Mouse (Mus musculus) megakaryocyte progenitor cell, adult 5-6 weeks (primary cell): ENCODE data around the gene Rnaseh2c. TPM values are rescaled to one million over a fixed set of nuclear protein-coding genes. Genes with fewer than 3 reads are reported as not detected.

Experiments used
- ATAC-seq: replicated peaks from 2 replicates; pipeline ENCODE4 v1.8.0; 2016; ENCODE audit warnings: mild to moderate bottlenecking, moderate TSS enrichment, inconsistent platforms; ENCODE audit not compliant: poor library complexity
- total RNA-seq, 2 experiments: library from RNA; stranded (forward) in 1 of 2; stranded (reverse) in 1 of 2; fragments of 157-497, 149-512 nt in 1 of 2; fragments of 200-1000 nt in 1 of 2; gene quantifications; 2 replicates each; pipeline versions ENCODE4 v1.2.3 to v1.2.4; 2015 to 2017

The Rnaseh2c gene
- total RNA-seq, 2 experiments from 2014 or later: 80.3 to 112 TPM

DNA sequence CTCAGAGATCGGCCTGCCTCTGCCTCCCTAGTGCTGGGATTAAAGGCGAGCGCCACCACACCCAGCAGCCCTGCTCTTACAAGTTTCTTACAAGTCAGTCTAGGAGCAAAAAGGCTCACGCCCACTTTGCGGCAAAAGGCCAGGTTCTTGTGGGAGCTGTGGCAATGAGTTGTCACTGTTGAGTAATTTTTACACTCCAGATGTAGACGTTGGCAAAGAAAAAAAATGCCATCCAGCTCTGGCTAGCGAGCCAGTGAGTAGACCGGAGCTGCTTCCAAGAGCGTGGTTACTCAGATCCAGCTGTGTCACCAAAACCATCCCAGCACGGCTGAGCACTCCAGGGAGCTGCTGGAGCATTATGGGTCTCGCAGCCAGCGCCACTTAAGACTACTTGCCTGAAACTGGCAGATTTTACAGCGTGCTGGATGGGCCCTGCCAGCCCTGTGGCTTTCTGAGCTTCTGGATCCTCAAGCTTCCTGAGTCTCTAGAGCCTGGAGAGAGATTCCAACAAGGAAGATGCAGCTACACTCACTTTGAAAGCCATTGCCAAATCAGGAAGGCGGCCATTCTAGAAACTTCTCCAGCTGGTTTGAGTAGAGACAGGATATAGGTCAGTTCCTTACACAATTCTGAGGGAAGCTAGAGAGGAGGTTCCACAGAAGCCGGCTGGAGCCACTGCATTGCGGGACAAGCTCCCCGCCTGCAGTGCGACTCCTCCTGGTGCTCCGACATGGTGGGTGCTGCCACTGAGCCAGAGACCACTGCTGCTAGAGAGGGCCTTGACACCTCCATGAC, 29.1 kb upstream of the Rnaseh2c start:
- ATAC-seq: peak; percentile 32

DNA sequence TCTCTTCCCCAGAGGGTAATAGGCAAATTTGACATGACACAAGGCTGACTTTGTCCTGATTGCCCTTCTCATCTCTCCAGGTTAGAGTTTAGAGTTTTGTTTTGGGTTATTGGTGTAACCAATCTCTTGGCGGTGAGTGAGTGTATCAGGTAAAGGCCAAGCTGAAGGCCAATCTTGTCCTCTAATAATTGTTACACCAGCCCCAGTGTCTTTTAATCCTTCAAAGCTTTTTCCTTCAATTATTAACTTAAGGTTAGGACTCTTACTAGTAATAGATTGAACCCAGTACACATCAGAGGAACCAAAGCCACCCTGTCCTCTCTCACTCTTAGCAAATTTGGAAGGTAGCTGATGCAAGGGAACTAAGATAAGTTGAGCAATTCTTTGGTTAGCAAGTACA, 26.3 kb upstream of the Rnaseh2c start:
- no peak for ATAC-seq

DNA sequence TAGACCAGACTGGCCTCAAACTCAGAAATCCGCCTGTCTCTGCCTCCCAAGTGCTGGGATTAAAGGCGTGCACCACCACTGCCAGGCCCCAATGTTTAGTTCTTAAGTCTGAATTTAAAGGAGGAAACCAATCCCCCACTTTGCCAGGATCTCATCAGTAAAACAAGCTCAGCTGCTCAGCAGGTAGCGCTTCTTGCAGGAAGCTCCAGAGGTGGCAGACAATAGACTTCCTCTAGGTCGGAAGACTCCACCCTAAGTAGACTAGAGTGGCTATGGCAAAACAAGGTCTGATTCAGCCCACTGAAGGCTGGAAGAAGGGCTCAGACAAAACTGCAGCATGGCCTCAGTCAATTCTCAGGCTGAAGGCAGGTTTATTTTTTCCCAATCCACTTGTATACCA, 21.7 kb upstream of the Rnaseh2c start:
- no peak for ATAC-seq

DNA sequence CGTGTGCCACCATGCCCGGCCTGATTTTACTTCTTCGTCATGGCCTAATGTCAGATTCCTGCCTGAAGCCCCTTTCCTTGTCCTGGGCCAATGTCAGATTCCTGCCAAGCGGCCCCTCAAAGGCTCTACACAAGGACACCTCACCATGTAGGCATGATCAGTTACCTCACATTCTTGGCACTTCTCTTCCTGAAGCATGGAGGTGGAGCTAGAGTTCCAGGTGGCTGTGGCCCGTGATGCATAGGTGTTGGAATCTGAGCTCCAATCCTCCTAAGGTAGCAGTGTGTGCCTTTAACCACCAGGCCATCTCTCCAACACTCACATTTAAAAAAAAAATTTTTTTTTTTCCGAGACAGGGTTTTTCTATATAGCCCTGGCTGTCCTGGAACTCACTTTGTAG, 20.9 kb upstream of the Rnaseh2c start:
- no peak for ATAC-seq

DNA sequence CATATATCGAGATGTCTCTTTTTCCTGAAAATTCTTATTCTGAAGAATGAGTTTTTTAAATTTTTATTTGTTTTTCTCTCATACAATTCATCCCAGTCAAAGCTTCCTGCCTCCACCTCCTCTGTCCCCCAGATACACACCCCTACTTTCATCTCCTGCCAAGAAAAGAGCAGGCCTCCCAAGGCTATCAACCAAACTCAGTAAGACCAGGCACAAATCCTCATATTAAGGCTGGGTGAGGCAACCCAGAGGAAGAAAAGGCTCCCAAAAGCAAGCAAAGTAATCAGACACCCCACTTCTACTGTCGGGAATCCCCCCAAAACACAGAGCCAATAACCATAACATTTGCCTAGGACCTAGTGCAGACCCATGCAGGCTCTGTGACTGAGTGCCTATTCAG, 19.7 kb upstream of the Rnaseh2c start:
- ATAC-seq: no peak

DNA sequence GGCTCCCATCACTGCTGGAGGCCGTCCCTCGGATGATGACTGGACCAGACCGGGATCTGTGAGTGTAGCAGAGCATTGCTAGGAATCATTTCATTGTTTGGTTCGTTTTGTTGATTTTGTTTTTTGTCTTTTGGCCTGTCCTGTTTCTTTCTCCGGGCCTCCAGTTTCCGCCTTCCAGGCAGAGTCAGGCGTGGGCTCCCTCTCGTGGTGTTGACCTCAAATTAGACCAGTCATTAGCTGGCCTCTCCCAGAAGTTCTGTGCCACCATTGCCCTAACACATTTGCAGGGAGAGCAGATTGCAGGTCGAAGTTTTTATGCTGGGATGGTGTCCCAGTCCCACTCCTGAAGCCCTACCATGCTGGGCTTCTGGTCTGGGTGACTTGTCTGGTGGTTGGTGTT, 12.5 kb upstream of the Rnaseh2c start:
- ATAC-seq: no peak

DNA sequence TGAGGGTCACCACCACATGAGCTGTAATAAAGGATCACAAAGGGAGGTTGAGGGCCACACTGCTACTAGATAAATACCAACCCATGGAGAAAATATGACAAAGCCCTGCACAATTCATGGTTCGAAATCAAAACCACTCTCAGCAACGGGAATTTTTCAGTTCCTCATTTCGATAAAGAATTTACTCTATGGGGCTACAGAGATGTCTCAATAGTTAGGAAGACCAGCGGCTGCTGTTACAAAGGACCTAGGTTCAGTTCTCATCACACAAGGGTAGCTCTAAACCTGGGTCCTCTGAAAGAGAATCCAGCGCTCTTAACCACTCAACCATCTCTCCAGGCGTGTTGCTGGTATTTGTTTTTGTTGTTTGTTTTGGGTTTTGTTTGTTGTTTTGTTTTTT, 9.8 kb upstream of the Rnaseh2c start:
- 0 out of 2 replicates have a peak, but pooled peaks have one; percentile 29 for ATAC-seq

DNA sequence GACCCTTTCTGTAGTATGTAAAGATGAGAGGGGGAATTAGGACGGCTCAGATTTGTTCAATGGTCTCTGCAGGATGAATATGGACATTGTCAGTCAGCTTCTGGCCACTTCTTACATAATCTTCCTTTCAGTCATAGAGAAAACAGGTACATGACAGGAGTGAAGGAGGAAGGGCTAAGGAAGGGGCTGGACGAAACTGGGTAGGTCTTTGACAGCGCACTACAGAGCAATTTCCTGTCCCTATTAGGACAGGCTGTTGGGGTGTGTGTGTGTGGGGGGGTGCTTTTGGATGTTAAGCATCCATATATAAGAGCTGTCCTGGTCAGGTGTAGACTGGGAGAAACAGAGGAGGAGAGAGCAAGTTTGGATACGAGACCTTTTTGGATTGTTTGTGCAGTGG, 2.4 kb upstream of the Rnaseh2c start:
- 0 out of 2 replicates have a peak, but pooled peaks have one; percentile 32 for ATAC-seq

DNA sequence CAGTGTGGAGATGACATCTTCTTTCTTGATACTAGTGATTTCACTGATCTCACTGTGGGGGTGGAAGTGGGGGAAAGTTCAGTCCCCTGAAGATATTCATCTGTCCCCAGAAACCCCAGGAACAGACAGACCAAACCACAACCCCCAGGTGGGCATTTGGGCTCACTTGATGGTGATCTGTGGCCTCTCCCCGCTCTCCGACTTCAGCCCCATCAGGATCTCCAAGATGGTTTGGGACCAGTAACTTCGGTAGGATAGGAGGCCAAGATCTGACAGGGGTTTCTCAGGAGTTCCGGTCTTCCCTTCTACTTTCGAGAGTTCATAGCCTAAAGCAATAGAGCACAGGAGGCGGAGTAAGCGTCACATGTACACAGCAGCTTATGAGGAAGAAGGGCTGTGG, 2.0 kb downstream of the Rnaseh2c start:
- ATAC-seq: no peak

DNA sequence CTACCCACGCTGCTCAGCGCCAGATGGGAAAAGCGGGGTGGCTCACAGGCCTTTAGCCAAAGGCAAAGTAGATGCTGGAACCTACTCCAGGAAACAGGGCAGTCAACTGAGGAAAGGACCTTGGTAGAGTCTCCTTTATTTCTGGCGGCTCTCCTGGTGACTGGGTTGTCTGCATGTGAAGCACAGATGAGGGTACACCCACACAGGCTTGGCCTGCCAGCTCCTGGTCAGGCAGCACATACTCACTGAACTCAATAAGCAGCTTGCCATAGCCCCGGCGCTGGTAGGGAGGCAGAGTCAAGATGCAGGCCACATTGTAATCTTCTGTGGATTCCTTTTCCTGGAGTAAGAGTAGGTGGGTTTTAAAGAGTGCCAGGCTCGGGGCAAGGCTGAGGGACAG, 3.5 kb downstream of the Rnaseh2c start:
- no peak for ATAC-seq

DNA sequence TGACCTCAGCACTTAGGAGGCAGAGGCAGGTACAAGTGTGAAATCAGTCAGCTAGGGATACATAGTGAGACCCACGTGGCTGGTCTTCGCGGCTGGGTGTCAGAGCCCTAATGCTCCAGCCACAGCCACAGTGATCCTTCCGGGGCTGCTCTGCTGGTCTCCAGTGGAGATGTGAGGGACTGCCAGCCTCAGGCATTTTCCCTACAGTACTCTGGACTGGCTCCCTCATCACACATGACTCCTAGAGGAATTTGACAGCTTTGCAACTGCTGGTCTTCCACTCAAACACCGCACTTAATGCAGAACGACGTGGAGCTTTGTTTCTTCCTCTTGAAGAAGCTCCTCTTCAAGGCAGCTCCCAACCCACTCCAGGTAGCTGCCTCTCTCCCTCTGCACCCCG, 4.5 kb downstream of the Rnaseh2c start:
- ATAC-seq: no peak

DNA sequence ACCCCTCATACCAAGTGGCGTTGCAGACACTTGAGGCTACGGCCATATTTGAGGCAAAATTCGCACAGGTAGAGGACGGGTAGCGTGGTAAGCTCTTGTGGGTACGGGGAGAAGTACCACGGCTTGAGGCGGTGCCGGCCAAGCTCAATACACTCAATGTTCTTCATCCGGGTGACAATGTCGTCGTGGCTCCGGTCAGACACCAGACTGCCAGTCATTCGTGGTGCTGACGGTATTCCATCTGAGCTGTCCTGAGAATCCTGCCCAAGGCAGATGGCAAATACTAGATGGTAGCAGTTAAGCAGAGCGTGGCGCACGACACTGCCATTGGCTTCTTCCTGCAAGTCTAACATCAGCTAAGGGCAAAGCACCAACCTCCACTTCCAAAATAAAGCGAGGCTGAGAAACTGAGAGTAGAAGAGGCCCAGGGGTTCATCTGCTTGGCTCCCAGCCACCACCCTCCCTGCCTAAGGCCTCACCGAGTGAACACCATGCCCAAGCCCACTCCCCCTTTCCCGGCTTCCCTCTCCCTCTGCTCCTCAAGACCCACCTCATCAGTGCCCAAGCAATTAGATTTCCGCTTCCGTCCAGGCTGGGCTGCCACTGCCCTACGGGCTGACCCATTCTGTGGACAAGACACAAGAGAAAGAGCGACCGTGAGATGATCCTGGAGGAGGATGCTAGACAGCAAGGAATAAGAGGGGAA, 6.2 kb downstream of the Rnaseh2c start:
- no peak for ATAC-seq

DNA sequence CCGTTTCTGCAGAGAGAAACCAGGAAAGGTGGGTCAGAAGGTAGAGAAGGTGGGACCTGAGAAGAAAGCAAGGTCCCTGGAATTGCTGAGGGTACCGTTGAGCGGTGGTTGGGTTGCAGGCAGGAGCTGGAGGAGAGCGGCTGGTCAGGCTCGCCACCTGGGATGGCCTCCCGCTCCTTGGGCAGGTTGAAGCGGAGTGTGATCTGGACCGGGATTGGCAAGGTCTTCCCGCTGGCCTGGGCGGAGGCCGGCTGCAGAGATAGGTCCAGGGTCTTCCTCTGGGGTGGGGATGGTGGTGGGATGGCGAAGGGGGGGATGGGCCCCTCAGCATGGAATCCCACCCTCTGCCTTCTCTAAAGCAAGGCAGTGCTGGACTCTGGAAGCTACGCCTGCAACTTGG, 7.0 kb downstream of the Rnaseh2c start:
- no peak for ATAC-seq

DNA sequence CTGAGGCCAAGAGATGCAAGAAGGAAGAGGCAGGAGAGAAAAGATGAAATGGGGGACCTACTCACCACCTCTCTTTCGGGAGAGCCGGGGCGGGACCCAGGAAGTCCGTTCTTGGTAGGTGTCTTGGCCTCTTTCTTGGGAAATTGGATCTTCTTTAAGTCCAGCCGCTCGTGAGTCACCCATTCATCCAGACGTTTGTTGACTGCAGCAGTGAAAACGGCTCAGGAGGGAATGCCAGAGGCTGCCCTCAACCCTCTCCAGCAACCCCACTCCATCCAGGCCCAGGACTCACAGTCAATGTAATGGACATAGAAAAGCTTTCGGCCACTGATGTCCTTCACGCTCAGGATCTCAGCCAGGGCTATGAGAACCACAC, 7.5 kb downstream of the Rnaseh2c start:
- ATAC-seq: no peak

DNA sequence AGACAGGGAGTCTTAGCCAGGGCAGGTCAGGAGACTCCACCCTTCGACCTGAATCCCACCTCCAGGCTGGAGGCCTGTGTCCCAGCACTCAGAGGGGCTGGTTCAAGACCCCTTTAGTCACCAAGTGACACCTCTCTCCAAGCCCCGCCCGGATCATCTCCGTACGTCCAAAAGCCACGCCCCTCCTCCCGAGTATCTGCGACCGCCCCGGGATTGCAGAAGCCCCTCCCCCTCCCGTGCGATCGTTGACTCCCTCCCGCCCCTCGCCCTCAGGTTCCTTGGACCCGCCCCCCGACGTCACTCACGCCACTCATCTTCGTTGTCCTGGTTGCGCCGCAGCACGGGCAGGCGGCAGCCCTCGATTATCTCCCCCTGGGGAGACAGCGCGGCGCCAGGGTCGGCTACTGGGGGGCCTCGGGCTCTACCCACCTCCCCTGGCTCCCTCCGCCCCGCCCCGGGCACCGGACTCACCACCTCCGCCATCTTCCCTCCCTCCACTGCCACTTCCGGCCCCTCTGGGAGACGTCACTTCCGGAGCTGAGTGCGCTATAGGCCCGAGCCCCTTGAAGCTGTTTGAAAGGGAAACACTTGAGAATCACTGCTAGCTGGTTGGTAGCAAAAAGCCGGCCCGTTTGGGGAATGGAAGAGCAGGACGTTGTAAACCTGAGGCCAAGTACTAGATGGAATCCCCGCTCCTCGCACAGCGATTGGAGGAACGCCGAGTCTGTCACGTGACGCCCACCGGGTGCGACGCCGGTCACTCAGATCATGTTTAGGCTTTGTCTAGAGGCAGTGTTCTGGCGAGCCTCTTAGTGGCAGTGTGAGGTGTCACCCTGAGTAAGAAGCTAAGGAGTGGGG, 8.1 kb downstream of the Rnaseh2c start, which contains the start of gene Kat5:
Kat5 (minus strand) TSS at position 691 of the 858 bp plus-strand sequence.
- peak; percentile 82 for ATAC-seq

DNA sequence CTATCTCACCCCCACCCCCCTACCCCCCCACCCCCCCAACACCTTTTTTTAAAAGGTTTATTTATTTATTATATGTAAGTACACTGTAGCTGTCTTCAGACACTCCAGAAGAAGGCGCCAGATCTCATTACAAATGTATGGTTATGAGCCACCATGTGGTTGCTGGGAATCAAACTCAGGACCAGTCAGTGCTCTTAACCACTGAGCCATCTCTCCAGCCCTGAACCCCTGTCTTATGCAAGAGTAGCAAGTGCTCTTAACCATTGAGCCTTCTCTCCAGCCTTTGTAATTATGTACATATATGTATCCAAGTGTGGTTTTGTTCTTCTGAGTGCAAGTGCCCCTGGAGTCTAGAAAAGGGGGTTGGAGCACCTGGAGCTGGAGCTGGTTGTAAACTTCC, 10.3 kb downstream of the Rnaseh2c start:
- no peak for ATAC-seq

DNA sequence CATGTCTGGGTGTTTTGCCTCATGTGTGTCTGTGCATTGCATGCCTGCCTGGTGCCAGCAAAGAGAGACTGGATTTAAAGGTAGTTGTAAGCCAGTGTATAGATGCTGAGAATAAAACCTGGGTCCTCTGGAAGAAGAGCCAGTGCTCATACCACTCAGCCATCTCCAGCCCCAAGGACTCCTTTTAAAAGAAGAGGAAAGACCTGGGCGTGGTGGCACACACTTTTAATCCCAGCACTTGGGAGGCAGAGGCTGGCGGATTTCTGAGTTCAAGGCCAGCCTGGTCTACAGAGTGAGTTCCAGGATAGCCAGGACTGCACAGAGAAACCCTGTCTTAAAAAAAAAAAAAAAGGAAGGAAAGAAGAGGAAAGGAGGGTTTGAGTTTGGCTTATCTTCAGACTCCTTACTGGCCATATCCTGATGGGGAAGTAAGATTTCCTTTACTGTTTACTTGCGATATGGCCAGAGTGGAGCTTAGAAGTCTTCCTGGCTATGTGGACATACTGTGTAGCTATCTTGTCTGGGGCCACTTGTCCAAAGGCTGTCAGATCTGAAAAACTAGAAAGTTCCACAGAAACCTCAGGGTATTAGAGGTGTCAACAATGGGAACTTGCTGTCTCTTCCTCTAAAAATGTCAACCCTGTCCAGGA, 11.2 kb downstream of the Rnaseh2c start:
- peak; percentile 37; the same call in 1 of the 2 replicates for ATAC-seq

DNA sequence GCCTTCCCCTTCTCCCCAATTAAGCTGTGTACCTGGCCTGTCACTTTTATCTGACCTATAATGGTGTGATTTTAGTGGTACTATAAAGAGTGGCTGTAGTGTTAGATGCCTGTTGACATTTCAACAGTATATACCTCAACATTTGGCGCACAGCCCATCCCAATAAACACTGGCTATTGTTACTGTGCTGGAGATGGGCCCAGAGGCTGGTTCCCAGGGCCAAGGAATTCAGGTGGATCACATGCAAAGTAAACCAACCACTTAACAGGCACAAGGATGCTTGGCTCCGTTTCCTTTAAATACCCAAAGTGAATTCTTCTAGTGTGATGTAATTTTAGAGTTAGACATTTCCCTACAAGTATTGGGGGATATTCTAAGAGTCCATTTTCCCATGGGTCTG, 13.3 kb downstream of the Rnaseh2c start:
- ATAC-seq: no peak

DNA sequence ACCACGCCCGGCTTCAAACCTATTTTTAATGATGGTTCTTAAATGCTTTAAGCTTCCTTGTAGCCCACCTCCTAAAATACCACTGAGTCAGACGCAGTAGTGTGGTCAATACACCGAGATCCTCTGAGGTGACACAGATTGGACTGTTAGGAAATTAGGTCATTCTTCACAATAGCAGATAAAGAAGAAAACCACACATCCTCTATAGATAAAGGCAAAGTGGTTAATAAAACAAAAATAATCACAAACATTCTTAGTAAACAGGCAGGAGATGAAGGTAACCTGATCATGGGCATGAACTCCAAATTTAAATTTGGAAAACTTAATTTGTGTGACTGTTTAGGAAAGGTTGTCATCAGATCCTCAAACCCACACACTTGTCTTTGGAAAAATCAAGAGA, 18.3 kb downstream of the Rnaseh2c start:
- no peak for ATAC-seq

DNA sequence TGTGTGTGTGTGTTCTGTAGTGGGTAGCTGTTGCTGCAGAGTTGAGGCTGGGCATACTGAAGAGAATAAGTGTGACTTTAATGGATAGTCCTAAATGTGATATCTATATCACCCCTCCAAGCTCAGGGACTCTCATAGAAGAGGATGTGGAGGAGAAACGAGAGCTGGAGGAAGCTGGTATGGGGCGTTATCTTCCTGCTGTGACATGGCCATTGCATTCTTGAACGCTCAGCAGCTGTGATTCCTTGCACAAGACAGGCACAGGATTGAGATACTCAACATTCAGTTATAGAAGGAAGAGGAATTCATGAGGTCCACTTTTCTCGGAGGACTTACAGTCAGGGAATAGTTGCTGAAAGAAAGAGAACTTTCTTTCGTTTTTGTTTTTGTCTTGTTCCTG, 20.2 kb downstream of the Rnaseh2c start:
- ATAC-seq: peak; percentile 54

DNA sequence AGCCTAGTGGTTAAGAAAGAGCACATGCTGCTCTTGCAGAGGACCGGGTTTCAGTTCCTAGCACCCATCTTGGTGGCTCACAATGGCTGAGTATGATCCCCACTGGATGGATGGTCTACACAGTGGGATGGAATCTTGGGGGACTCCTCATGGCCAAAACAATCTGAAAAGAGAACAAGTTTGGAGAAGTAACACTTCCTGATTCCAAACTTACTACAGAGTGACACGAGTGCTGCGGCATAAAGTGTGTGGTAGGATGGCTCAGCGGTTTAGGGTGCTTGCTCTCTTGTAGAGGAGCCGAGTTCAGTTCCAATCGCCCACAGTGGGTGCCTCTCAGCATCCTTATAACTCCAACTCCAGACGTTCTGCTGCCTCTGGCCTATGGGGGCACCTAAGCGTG, 23.6 kb downstream of the Rnaseh2c start:
- ATAC-seq: peak; percentile 29; the same call in 1 of the 2 replicates
